Mouse (Mus musculus): ENCODE results near the gene Lce3d. TPM values are rescaled to one million over a fixed set of nuclear protein-coding genes. Genes with fewer than 3 reads are reported as not detected.

Gene Lce3d
- not detected in 2 replicates for polyA plus RNA-seq (2015; fragmentation: Nextera tagmentation; extraction: Ambion mirVana)

- no peaks in the 10 kb centered on the region for H3K9me3 ChIP-seq (ENCODE audit: control insufficient read depth)
- H3K36me3 ChIP-seq (ENCODE audit: control insufficient read depth, insufficient read depth): no peaks in the 10 kb centered on the region
- no peak for ATAC-seq
- WGBS: 96% methylated on average over 1 of the region's 1 CpGs
- H3K27me3 ChIP-seq (replicated peaks; ENCODE audit: control insufficient read depth, insufficient read depth, low read length): no peaks in the 10 kb centered on the region
- H3K9ac ChIP-seq (ENCODE audit: low read depth, low read length): no peak within 1 kb of the TSS
- no peak within 1 kb of the TSS for H3K4me2 ChIP-seq (replicated peaks; ENCODE audit: low read depth)
- no peak within 1 kb of the TSS for H3K27ac ChIP-seq (ENCODE audit: low read depth, low read length)
- no peak for TF ChIP-seq CTCF (IDR thresholded peaks at IDR 0.05; ENCODE audit: low read depth)
- no peaks in the 10 kb centered on the region for H3K4me1 ChIP-seq (replicated peaks; ENCODE audit: control insufficient read depth, insufficient read depth, low read length)
- no peak within 1 kb of the TSS for H3K4me3 ChIP-seq (ENCODE audit: low read depth, low read length)
Observed at GRCm38 (mm10) chr3:92957090-92957489, at the start of gene Lce3d. Gene Lce3d (plus strand): TSS chr3:92957390.

- no peaks in the 10 kb centered on the region for H3K36me3 ChIP-seq (ENCODE audit: control insufficient read depth, insufficient read depth)
- no peaks in the 10 kb centered on the region for H3K27me3 ChIP-seq (replicated peaks; ENCODE audit: control insufficient read depth, insufficient read depth, low read length)
- TF ChIP-seq CTCF (IDR thresholded peaks at IDR 0.05; ENCODE audit: low read depth): peak; percentile 75
- no peak for ATAC-seq
- no peak overlapping the region for H3K4me2 ChIP-seq (replicated peaks; ENCODE audit: low read depth)
- no peak overlapping the region for H3K4me3 ChIP-seq (ENCODE audit: low read depth, low read length)
- no peak overlapping the region for H3K27ac ChIP-seq (ENCODE audit: low read depth, low read length)
- H3K9me3 ChIP-seq (ENCODE audit: control insufficient read depth): no peaks in the 10 kb centered on the region
- WGBS: 33% methylated on average over 4 of the region's 4 CpGs
- H3K9ac ChIP-seq (ENCODE audit: low read depth, low read length): no peak overlapping the region
- H3K4me1 ChIP-seq (replicated peaks; ENCODE audit: control insufficient read depth, insufficient read depth, low read length): no peaks in the 10 kb centered on the region
Observed at GRCm38 (mm10) chr3:92907571-92907970, 49.6 kb upstream of the Lce3d start.

DNA sequence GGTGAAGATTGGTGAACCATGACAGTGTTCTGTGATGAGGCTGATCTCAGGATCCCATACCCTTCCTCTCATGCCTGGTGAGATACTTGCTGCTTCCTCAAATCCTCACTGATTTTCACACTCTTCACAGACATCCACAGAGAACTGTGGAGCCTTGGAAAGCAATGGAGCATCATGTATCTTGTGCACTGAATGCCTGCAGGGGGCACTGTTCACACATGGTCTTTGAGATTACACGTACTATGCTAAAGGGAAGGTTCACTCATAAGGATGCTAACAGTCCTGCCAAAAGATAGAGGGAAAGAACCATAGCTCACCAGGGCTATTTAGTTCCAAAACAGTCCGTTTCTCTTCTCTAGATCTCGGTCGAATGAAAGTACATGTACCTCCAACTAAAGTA, 36.8 kb upstream of the Lce3d start:
- peak; percentile 67 for TF ChIP-seq CTCF (IDR thresholded peaks at IDR 0.05; ENCODE audit: low read depth)
- Histone ChIP-seq H3K36me3 (ENCODE audit: control insufficient read depth, insufficient read depth) (no peaks in the 10 kb centered on the region), H3K27ac (ENCODE audit: low read depth, low read length) (no peak overlapping the region), H3K4me3 (ENCODE audit: low read depth, low read length) (no peak overlapping the region), H3K27me3 (replicated peaks; ENCODE audit: control insufficient read depth, insufficient read depth, low read length) (no peaks in the 10 kb centered on the region), H3K9ac (ENCODE audit: low read depth, low read length) (no peak overlapping the region), H3K4me1 (replicated peaks; ENCODE audit: control insufficient read depth, insufficient read depth, low read length) (no peaks in the 10 kb centered on the region), H3K9me3 (ENCODE audit: control insufficient read depth) (no peaks in the 10 kb centered on the region), H3K4me2 (replicated peaks; ENCODE audit: low read depth) (no peak overlapping the region)
- 50% methylated on average over 4 of the region's 4 CpGs for WGBS
- ATAC-seq: no peak

- Histone ChIP-seq H3K36me3 (ENCODE audit: control insufficient read depth, insufficient read depth) (no peaks in the 10 kb centered on the region), H3K9ac (ENCODE audit: low read depth, low read length) (no peak within 1 kb of the TSS), H3K27ac (ENCODE audit: low read depth, low read length) (no peak within 1 kb of the TSS), H3K27me3 (replicated peaks; ENCODE audit: control insufficient read depth, insufficient read depth, low read length) (no peaks in the 10 kb centered on the region), H3K4me3 (ENCODE audit: low read depth, low read length) (no peak within 1 kb of the TSS), H3K4me1 (replicated peaks; ENCODE audit: control insufficient read depth, insufficient read depth, low read length) (no peaks in the 10 kb centered on the region), H3K4me2 (replicated peaks; ENCODE audit: low read depth) (no peak within 1 kb of the TSS), H3K9me3 (ENCODE audit: control insufficient read depth) (no peaks in the 10 kb centered on the region)
- 62% methylated on average over 2 of the region's 2 CpGs for WGBS
- TF ChIP-seq CTCF (IDR thresholded peaks at IDR 0.05; ENCODE audit: low read depth): no peak
- no peak for ATAC-seq
Observed at GRCm38 (mm10) chr3:92926130-92926529, 31.1 kb upstream of the Lce3d start, which contains the start of gene Lce3a. Gene Lce3a (minus strand): TSS chr3:92926230.

GRCm38 (mm10) chr3:92932679-92933078, 24.5 kb upstream of the Lce3d start, which contains the start of gene Lce3b:
Gene Lce3b (plus strand): TSS chr3:92932979.
- no peak for TF ChIP-seq CTCF (IDR thresholded peaks at IDR 0.05; ENCODE audit: low read depth)
- H3K36me3 ChIP-seq (ENCODE audit: control insufficient read depth, insufficient read depth): no peaks in the 10 kb centered on the region
- no peaks in the 10 kb centered on the region for H3K4me1 ChIP-seq (replicated peaks; ENCODE audit: control insufficient read depth, insufficient read depth, low read length)
- no peak for ATAC-seq
- WGBS: 60% methylated on average over 2 of the region's 2 CpGs
- no peak within 1 kb of the TSS for H3K4me3 ChIP-seq (ENCODE audit: low read depth, low read length)
- H3K9me3 ChIP-seq (ENCODE audit: control insufficient read depth): no peaks in the 10 kb centered on the region
- no peak within 1 kb of the TSS for H3K27ac ChIP-seq (ENCODE audit: low read depth, low read length)
- no peaks in the 10 kb centered on the region for H3K27me3 ChIP-seq (replicated peaks; ENCODE audit: control insufficient read depth, insufficient read depth, low read length)
- H3K9ac ChIP-seq (ENCODE audit: low read depth, low read length): no peak within 1 kb of the TSS
- no peak within 1 kb of the TSS for H3K4me2 ChIP-seq (replicated peaks; ENCODE audit: low read depth)

GRCm38 (mm10) chr3:92944186-92944585, 13.0 kb upstream of the Lce3d start, which contains the start of gene Lce3c:
Gene Lce3c (plus strand): TSS chr3:92944486.
- no peak for TF ChIP-seq CTCF (IDR thresholded peaks at IDR 0.05; ENCODE audit: low read depth)
- Histone ChIP-seq H3K9ac (ENCODE audit: low read depth, low read length) (no peak within 1 kb of the TSS), H3K27ac (ENCODE audit: low read depth, low read length) (no peak within 1 kb of the TSS), H3K4me2 (replicated peaks; ENCODE audit: low read depth) (no peak within 1 kb of the TSS), H3K27me3 (replicated peaks; ENCODE audit: control insufficient read depth, insufficient read depth, low read length) (no peaks in the 10 kb centered on the region), H3K4me1 (replicated peaks; ENCODE audit: control insufficient read depth, insufficient read depth, low read length) (no peaks in the 10 kb centered on the region), H3K36me3 (ENCODE audit: control insufficient read depth, insufficient read depth) (no peaks in the 10 kb centered on the region), H3K9me3 (ENCODE audit: control insufficient read depth) (no peaks in the 10 kb centered on the region), H3K4me3 (ENCODE audit: low read depth, low read length) (no peak within 1 kb of the TSS)
- ATAC-seq: no peak
- WGBS: 55% methylated on average over 1 of the region's 1 CpGs

DNA sequence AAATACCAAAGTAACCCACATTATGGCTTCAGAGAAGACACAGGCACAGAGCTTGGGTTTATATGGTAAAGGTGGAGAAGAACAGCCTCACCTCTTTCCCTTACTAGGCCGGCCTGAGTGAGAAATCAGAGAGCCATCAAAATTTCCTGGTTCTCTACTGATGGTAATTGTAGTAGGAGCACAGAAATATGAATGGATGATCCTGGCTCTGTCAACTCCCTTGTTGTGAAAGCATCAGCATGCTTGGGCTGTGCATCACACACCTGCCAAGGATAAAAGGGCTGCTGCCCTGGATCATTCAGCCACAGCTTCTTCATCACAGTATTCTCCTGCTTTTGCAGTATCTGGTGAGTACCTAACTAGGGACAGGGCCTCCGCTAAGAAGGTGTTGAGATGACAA, 9.6 kb downstream of the Lce3d start, which contains the start of gene Lce3e:
Gene Lce3e (plus strand): TSS at position 301 of the 400 bp plus-strand sequence.
- H3K4me1 ChIP-seq (replicated peaks; ENCODE audit: control insufficient read depth, insufficient read depth, low read length): no peaks in the 10 kb centered on the region
- H3K4me3 ChIP-seq (ENCODE audit: low read depth, low read length): no peak within 1 kb of the TSS
- 80% methylated on average over 2 of the region's 2 CpGs for WGBS
- no peak for TF ChIP-seq CTCF (IDR thresholded peaks at IDR 0.05; ENCODE audit: low read depth)
- H3K9me3 ChIP-seq (ENCODE audit: control insufficient read depth): no peaks in the 10 kb centered on the region
- no peaks in the 10 kb centered on the region for H3K36me3 ChIP-seq (ENCODE audit: control insufficient read depth, insufficient read depth)
- no peak for ATAC-seq
- H3K4me2 ChIP-seq (replicated peaks; ENCODE audit: low read depth): no peak within 1 kb of the TSS
- H3K9ac ChIP-seq (ENCODE audit: low read depth, low read length): no peak within 1 kb of the TSS
- no peaks in the 10 kb centered on the region for H3K27me3 ChIP-seq (replicated peaks; ENCODE audit: control insufficient read depth, insufficient read depth, low read length)
- H3K27ac ChIP-seq (ENCODE audit: low read depth, low read length): no peak within 1 kb of the TSS

All from intestine, postnatal 0 days (tissue).